Mouse (Mus musculus): ENCODE measurements around the gene Prr18.

Prr18 gene

GRCm38 (mm10) chr17:8390487-8390886, 53.2 kb downstream of the Prr18 start:
- no peak for DNase-seq
